Mouse (Mus musculus) limb, embryonic 12.5 days (tissue): ENCODE data around the gene Slc17a9. TPM values are rescaled to one million over a fixed set of nuclear protein-coding genes. Genes with fewer than 3 reads are reported as not detected.

ENCODE experiments used
- ATAC-seq: fragments of 200-750 bp; cut with Nextera tagmentation; 2 replicates; pipeline ENCODE4 v1.8.0; 2017; ENCODE audit warnings: low read depth, moderate TSS enrichment; ENCODE audit not compliant: insufficient number of reproducible peaks, insufficient read depth, low FRiP score, low TSS enrichment
- H3K27ac ChIP-seq: fragments of 300-500 bp; sonication (generic); 2 replicates; pipeline ENCODE4 v1.5.1; 2016; ENCODE audit warnings: mild to moderate bottlenecking, moderate library complexity
- H3K27me3 ChIP-seq: fragments of 300-500 bp; sonication (generic); 2 replicates; pipeline ENCODE4 v1.6.1; 2016; ENCODE audit warnings: mild to moderate bottlenecking, moderate library complexity
- H3K36me3 ChIP-seq: fragments of 300-500 bp; sonication (generic); 2 replicates; pipeline ENCODE4 v1.6.1; 2016; ENCODE audit warnings: mild to moderate bottlenecking, moderate library complexity
- H3K4me1 ChIP-seq: fragments of 300-500 bp; sonication (generic); replicated peaks from 2 replicates; pipeline ENCODE4 v1.6.1; 2016
- H3K4me2 ChIP-seq: fragments of 300-500 bp; sonication (generic); 2 replicates; pipeline ENCODE4 v1.6.1; 2016; ENCODE audit warnings: mild to moderate bottlenecking, moderate library complexity
- H3K4me3 ChIP-seq: fragments of 300-500 bp; sonication (generic); replicated peaks from 2 replicates; pipeline ENCODE4 v1.5.1; 2016; ENCODE audit warnings: mild to moderate bottlenecking
- H3K9ac ChIP-seq: fragments of 300-500 bp; sonication (generic); replicated peaks from 2 replicates; pipeline ENCODE4 v1.6.1; 2016; ENCODE audit warnings: mild to moderate bottlenecking, moderate library complexity
- H3K9me3 ChIP-seq: fragments of 300-500 bp; sonication (generic); 2 replicates; pipeline ENCODE4 v1.6.1; 2016; ENCODE audit warnings: mild to moderate bottlenecking, moderate library complexity
- WGBS: fragments of 180-500 bp; shearing (Covaris S2); methylation state at CpG from one replicate; pipeline ENCODE4 v1.1.7; 2016; 5-methylcytosine and 5-hydroxymethylcytosine counted together
- polyA plus RNA-seq: library from polyadenylated mRNA; unstranded; fragments of >200 nt; fragmentation: Nextera tagmentation; extraction: Ambion mirVana; gene quantifications from 2 replicates; pipeline ENCODE4 v1.2.1, GENCODE M21; 2016

The Slc17a9 gene
- polyA plus RNA-seq, 1 experiment from 2014 or later, result 0.45 TPM

DNA sequence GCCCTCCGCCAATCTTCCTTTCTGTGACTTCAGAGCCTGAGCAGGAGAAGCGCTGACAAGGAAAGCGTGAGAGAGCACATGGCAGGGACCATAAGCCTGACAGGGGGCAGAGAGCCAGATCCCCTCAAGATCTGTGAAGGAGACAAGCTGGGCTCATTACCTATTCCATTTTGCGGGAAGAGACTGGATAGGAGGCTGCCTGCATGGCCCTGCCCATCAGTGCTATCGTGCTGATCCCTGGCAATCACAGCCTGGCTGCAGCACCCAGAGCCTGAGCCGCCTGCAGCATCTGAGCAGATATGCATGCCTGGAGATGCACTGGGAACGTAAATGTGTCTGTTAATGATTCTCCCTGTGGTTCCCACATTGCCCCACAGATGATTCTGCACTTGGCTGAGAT, 63.8 kb downstream of the Slc17a9 start:
- Histone ChIP-seq H3K27me3 (peaks cover 39% of the 10 kb centered on the region), H3K4me2 (no peak overlapping the region), H3K27ac (no peak overlapping the region), H3K9me3 (no peaks in the 10 kb centered on the region), H3K4me1 (no peaks in the 10 kb centered on the region), H3K4me3 (no peak overlapping the region), H3K9ac (no peak overlapping the region), H3K36me3 (no peaks in the 10 kb centered on the region)
- WGBS, result 18% methylated on average over 6 of the region's 7 CpGs
- ATAC-seq, result no peak

DNA sequence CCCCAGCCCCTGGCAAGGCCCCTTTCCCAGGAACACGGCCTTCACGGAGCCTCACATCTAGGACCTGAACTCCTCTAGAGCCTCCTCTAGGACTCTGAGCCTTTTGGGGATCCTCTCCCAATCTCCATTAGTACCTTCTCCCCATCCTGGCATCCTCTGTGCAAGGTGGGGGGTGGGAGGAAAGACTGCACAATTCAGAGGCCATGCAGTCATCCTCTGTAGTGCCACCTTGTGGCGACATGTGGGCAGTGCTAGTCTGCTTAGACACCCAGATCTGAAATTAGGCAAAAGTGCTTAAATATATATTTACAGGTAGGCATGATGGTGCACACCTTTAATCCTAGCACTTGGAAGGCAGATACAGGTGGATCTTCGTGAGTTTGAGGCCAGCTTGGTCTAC, 66.6 kb downstream of the Slc17a9 start:
- no peak overlapping the region for H3K9ac ChIP-seq
- H3K4me2 ChIP-seq, result no peak overlapping the region
- H3K36me3 ChIP-seq, result no peaks in the 10 kb centered on the region
- peaks cover 39% of the 10 kb centered on the region for H3K27me3 ChIP-seq
- 44% methylated on average over 4 of the region's 4 CpGs for WGBS
- H3K27ac ChIP-seq, result no peak overlapping the region
- H3K4me3 ChIP-seq, result no peak overlapping the region
- no peaks in the 10 kb centered on the region for H3K9me3 ChIP-seq
- H3K4me1 ChIP-seq, result no peaks in the 10 kb centered on the region
- ATAC-seq, result no peak

Other genes with a start within 250 kb of the Slc17a9 start
- 0.08 TPM in 1 of 2 replicates, not detected in the other for gene Ntsr1, start 225.3 kb upstream of the Slc17a9 start, polyA plus RNA-seq
- gene Mrgbp, start 144.0 kb upstream of the Slc17a9 start, polyA plus RNA-seq, result 39.8 and 44.3 TPM in 2 replicates
- gene Ogfr, start 136.0 kb upstream of the Slc17a9 start, polyA plus RNA-seq, result 93.0 and 96.7 TPM in 2 replicates
- gene Col9a3, start 127.5 kb upstream of the Slc17a9 start, polyA plus RNA-seq, result 196 and 224 TPM in 2 replicates
- gene Tcfl5, start 82.6 kb upstream of the Slc17a9 start, polyA plus RNA-seq, result 0.30 and 0.47 TPM in 2 replicates
- 36.1 and 38.2 TPM in 2 replicates for gene Dido1, start 15.3 kb upstream of the Slc17a9 start, polyA plus RNA-seq
- gene Gid8, start 15.1 kb upstream of the Slc17a9 start, polyA plus RNA-seq, result 60.7 and 60.9 TPM in 2 replicates
- not detected in 2 replicates for gene Bhlhe23, start 51.6 kb downstream of the Slc17a9 start, polyA plus RNA-seq
- gene Ythdf1, start 195.7 kb downstream of the Slc17a9 start, polyA plus RNA-seq, result 77.1 and 78.5 TPM in 2 replicates
- gene Birc7, start 203.8 kb downstream of the Slc17a9 start, polyA plus RNA-seq, result not detected in 2 replicates
- 6.0 and 11.2 TPM in 2 replicates for gene Nkain4, start 229.4 kb downstream of the Slc17a9 start, polyA plus RNA-seq
- 109 and 113 TPM in 2 replicates for gene Arfgap1, start 242.0 kb downstream of the Slc17a9 start, polyA plus RNA-seq